ENCODE assay signal across 8 mouse cellular contexts in genomic region chr5:135957207-135957974, GRCm38 (mm10). TPM values are rescaled to one million over a fixed set of nuclear protein-coding genes. Genes with fewer than 3 reads are reported as not detected.
A peak's percentile ranks its signal among the peaks of the same experiment; 100 is the strongest.
DNase-seq lines count a peak whose midpoint lies in the region; ATAC-seq lines count a peak whose summit lies in the region.

No protein-coding gene starts in this region.

- ATAC-seq in heart, embryonic 13.5 days (ENCODE audit: extremely low read depth, insufficient number of reproducible peaks, low FRiP score, low TSS enrichment) = peak; percentile 87
- peak; percentile 81 for ATAC-seq in liver, embryonic 12.5 days
- peak; percentile 87 for ATAC-seq in stomach, embryonic 15.5 days (ENCODE audit: insufficient read depth, low FRiP score, low read depth)

- peak overlapping the region; percentile 74 for H3K9ac ChIP-seq in heart, embryonic 13.5 days
- peak overlapping the region; percentile 61 for H3K9ac ChIP-seq in liver, embryonic 12.5 days
- H3K9ac ChIP-seq in stomach, embryonic 15.5 days = no peak overlapping the region

- H3K9me3 ChIP-seq in heart, embryonic 13.5 days = no peaks in the 10 kb centered on the region
- H3K9me3 ChIP-seq in liver, embryonic 12.5 days (replicated peaks) = no peaks in the 10 kb centered on the region
- no peaks in the 10 kb centered on the region for H3K9me3 ChIP-seq in stomach, embryonic 15.5 days

- H3K36me3 ChIP-seq in heart, embryonic 13.5 days = no peaks in the 10 kb centered on the region
- no peaks in the 10 kb centered on the region for H3K36me3 ChIP-seq in liver, embryonic 12.5 days
- no peaks in the 10 kb centered on the region for H3K36me3 ChIP-seq in stomach, embryonic 15.5 days

- WGBS in heart, embryonic 13.5 days = 9% methylated on average over 28 of the region's 28 CpGs
- 8% methylated on average over 28 of the region's 28 CpGs for WGBS in liver, embryonic 12.5 days (ENCODE audit: insufficient replicate concordance)
- WGBS in stomach, embryonic 15.5 days = 7% methylated on average over 28 of the region's 28 CpGs

- H3K27me3 ChIP-seq in heart, embryonic 13.5 days (replicated peaks) = no peaks in the 10 kb centered on the region
- no peaks in the 10 kb centered on the region for H3K27me3 ChIP-seq in liver, embryonic 12.5 days (replicated peaks)
- no peaks in the 10 kb centered on the region for H3K27me3 ChIP-seq in stomach, embryonic 15.5 days (replicated peaks)

- H3K4me3 ChIP-seq in brown adipose tissue, adult 24 weeks (ENCODE audit: insufficient read depth, low read depth, low read length) = peak overlapping the region; percentile 54
- H3K4me3 ChIP-seq in heart, embryonic 13.5 days = peak overlapping the region; percentile 47
- peak overlapping the region; percentile 43 for H3K4me3 ChIP-seq in liver, embryonic 12.5 days
- H3K4me3 ChIP-seq in stomach, embryonic 15.5 days (replicated peaks) = peak overlapping the region; percentile 24

- peak overlapping the region; percentile 98 for H3K27ac ChIP-seq in brown adipose tissue, adult 24 weeks (replicated peaks; ENCODE audit: low read depth, low read length)
- H3K27ac ChIP-seq in heart, embryonic 13.5 days (replicated peaks) = peak overlapping the region; percentile 95
- peak overlapping the region; percentile 99 for H3K27ac ChIP-seq in liver, embryonic 12.5 days
- H3K27ac ChIP-seq in stomach, embryonic 15.5 days = peak overlapping the region; percentile 96

- H3K4me1 ChIP-seq in brown adipose tissue, adult 24 weeks (ENCODE audit: control insufficient read depth, insufficient read depth, insufficient read length, low read length) = peaks cover 12% of the 10 kb centered on the region
- peaks cover 27% of the 10 kb centered on the region for H3K4me1 ChIP-seq in heart, embryonic 13.5 days
- peaks cover 57% of the 10 kb centered on the region for H3K4me1 ChIP-seq in liver, embryonic 12.5 days
- H3K4me1 ChIP-seq in stomach, embryonic 15.5 days = peaks cover 12% of the 10 kb centered on the region

- peak; percentile 99 for DNase-seq in CD4-positive helper T cell, adult 2 months (ENCODE audit: low read depth, low spot score)
- peak; percentile 86 for DNase-seq in fat pad, adult 2 months (ENCODE audit: extremely low read depth, low read depth, low spot score)
- DNase-seq in kidney, postnatal 10 days = peak; percentile 96
- DNase-seq in natural killer cell, adult 2 months (ENCODE audit: low spot score in 2 of 2) = peak; percentile 92 to 94

- peak overlapping the region; percentile 70 for H3K4me2 ChIP-seq in heart, embryonic 13.5 days
- H3K4me2 ChIP-seq in liver, embryonic 12.5 days = peak overlapping the region; percentile 68
- peak overlapping the region; percentile 56 for H3K4me2 ChIP-seq in stomach, embryonic 15.5 days

RNA-seq across cellular contexts. Expression of gene Ssc4d, which starts 16.9 kb away (rescaled TPM):
- polyA plus RNA-seq in brown adipose tissue, adult 24 weeks (2012; ENCODE audit: insufficient read depth, insufficient read length, missing spikeins) = 2.9 and 6.7 TPM in 2 replicates
- polyA plus RNA-seq in heart, embryonic 13.5 days (2015; fragmentation: Nextera tagmentation; extraction: Ambion mirVana) = 1.0 and 1.1 TPM in 2 replicates
- 2.0 TPM in 2 replicates for polyA plus RNA-seq in liver, embryonic 12.5 days (2016; fragmentation: Nextera tagmentation; extraction: Ambion mirVana)
- polyA plus RNA-seq in stomach, embryonic 15.5 days (2015; fragmentation: Nextera tagmentation; extraction: Ambion mirVana) = 3.4 TPM in 2 replicates

RNA-seq across cellular contexts. Expression of gene Zp3, which starts 22.5 kb away (rescaled TPM):
- polyA plus RNA-seq in brown adipose tissue, adult 24 weeks (2012; ENCODE audit: insufficient read depth, insufficient read length, missing spikeins) = not detected in 2 replicates
- polyA plus RNA-seq in heart, embryonic 13.5 days (2015; fragmentation: Nextera tagmentation; extraction: Ambion mirVana) = 0.11 TPM in 1 of 2 replicates, not detected in the other
- not detected in 2 replicates for polyA plus RNA-seq in liver, embryonic 12.5 days (2016; fragmentation: Nextera tagmentation; extraction: Ambion mirVana)
- 1.7 TPM in 2 replicates for polyA plus RNA-seq in stomach, embryonic 15.5 days (2015; fragmentation: Nextera tagmentation; extraction: Ambion mirVana)

RNA-seq across cellular contexts. Expression of gene Ywhag, which starts 23.0 kb away (rescaled TPM):
- polyA plus RNA-seq in brown adipose tissue, adult 24 weeks (2012; ENCODE audit: insufficient read depth, insufficient read length, missing spikeins) = 499 and 545 TPM in 2 replicates
- 157 and 163 TPM in 2 replicates for polyA plus RNA-seq in heart, embryonic 13.5 days (2015; fragmentation: Nextera tagmentation; extraction: Ambion mirVana)
- 121 and 128 TPM in 2 replicates for polyA plus RNA-seq in liver, embryonic 12.5 days (2016; fragmentation: Nextera tagmentation; extraction: Ambion mirVana)
- polyA plus RNA-seq in stomach, embryonic 15.5 days (2015; fragmentation: Nextera tagmentation; extraction: Ambion mirVana) = 167 and 173 TPM in 2 replicates

RNA-seq across cellular contexts. Expression of gene Dtx2, which starts 37.2 kb away (rescaled TPM):
- 16.2 and 18.3 TPM in 2 replicates for polyA plus RNA-seq in brown adipose tissue, adult 24 weeks (2012; ENCODE audit: insufficient read depth, insufficient read length, missing spikeins)
- 23.0 and 23.9 TPM in 2 replicates for polyA plus RNA-seq in heart, embryonic 13.5 days (2015; fragmentation: Nextera tagmentation; extraction: Ambion mirVana)
- 11.3 and 12.5 TPM in 2 replicates for polyA plus RNA-seq in liver, embryonic 12.5 days (2016; fragmentation: Nextera tagmentation; extraction: Ambion mirVana)
- 22.9 and 25.4 TPM in 2 replicates for polyA plus RNA-seq in stomach, embryonic 15.5 days (2015; fragmentation: Nextera tagmentation; extraction: Ambion mirVana)

Comparison
In these comparisons a context has a peak if more than half of its experiments do, and no peak if none do; other contexts are left out.
1. Peak in every context shown above with its lines: DNase-seq, ATAC-seq, H3K4me3 ChIP-seq and H3K27ac ChIP-seq.